Mouse (Mus musculus) megakaryocyte-erythroid progenitor cell, adult 5-6 weeks (primary cell): ENCODE data around the gene Kdm4b. TPM values are rescaled to one million over a fixed set of nuclear protein-coding genes. Genes with fewer than 3 reads are reported as not detected.

Experiments used
- ATAC-seq: replicated peaks from 2 replicates; pipeline ENCODE4 v1.8.0; 2016; ENCODE audit warnings: mild to moderate bottlenecking, inconsistent platforms; ENCODE audit not compliant: severe bottlenecking, poor library complexity, low FRiP score, low TSS enrichment
- total RNA-seq, 2 experiments: library from RNA; stranded (forward) in 1 of 2; stranded (reverse) in 1 of 2; fragments of 200-1000, 215-1000 nt in 1 of 2; fragments of >200 nt in 1 of 2; fragmentation: Nextera tagmentation in 1 of 2; gene quantifications; 2 replicates each; pipeline ENCODE4 v1.2.3; 2014 to 2017

Kdm4b gene
- total RNA-seq, 2 experiments from 2014 or later, result 14.3 to 17.3 TPM

GRCm38 (mm10) chr17:56373136-56374034 is 47.5 kb downstream of the Kdm4b start:
- ATAC-seq, result no peak

- no peak for ATAC-seq
Observed at GRCm38 (mm10) chr17:56374851-56375250, 49.0 kb downstream of the Kdm4b start.

- no peak for ATAC-seq
Observed at GRCm38 (mm10) chr17:56379281-56379834, 53.5 kb downstream of the Kdm4b start.

- no peak for ATAC-seq
Observed at GRCm38 (mm10) chr17:56380286-56380685, 54.4 kb downstream of the Kdm4b start.

- ATAC-seq, result no peak
Observed at GRCm38 (mm10) chr17:56381183-56381582, 55.3 kb downstream of the Kdm4b start.

- no peak for ATAC-seq
Observed at GRCm38 (mm10) chr17:56382997-56383396, 57.1 kb downstream of the Kdm4b start.

GRCm38 (mm10) chr17:56384903-56385302 is 59.0 kb downstream of the Kdm4b start:
- no peak for ATAC-seq

GRCm38 (mm10) chr17:56387612-56388011 is 61.8 kb downstream of the Kdm4b start:
- ATAC-seq, result no peak

- ATAC-seq, result no peak
Observed at GRCm38 (mm10) chr17:56393238-56393637, 67.4 kb downstream of the Kdm4b start.

- ATAC-seq, result no peak
Observed at GRCm38 (mm10) chr17:56393889-56394288, 68.0 kb downstream of the Kdm4b start.

- ATAC-seq, result no peak
Observed at GRCm38 (mm10) chr17:56396051-56396450, 70.2 kb downstream of the Kdm4b start.

- no peak for ATAC-seq
Observed at GRCm38 (mm10) chr17:56400221-56400620, 74.4 kb downstream of the Kdm4b start.

- no peak for ATAC-seq
Observed at GRCm38 (mm10) chr17:56401051-56401521, 75.2 kb downstream of the Kdm4b start.

GRCm38 (mm10) chr17:56405341-56405740 is 79.5 kb downstream of the Kdm4b start:
- no peak for ATAC-seq

- no peak for ATAC-seq
Observed at GRCm38 (mm10) chr17:56405856-56406840, 80.3 kb downstream of the Kdm4b start.

- no peak for ATAC-seq
Observed at GRCm38 (mm10) chr17:56406878-56407277, 81.0 kb downstream of the Kdm4b start.

GRCm38 (mm10) chr17:56407379-56407778 is 81.5 kb downstream of the Kdm4b start:
- ATAC-seq, result no peak

GRCm38 (mm10) chr17:56408965-56409625 is 83.2 kb downstream of the Kdm4b start:
- no peak for ATAC-seq

GRCm38 (mm10) chr17:56409759-56410158 is 83.9 kb downstream of the Kdm4b start:
- ATAC-seq, result no peak
